In genomic region chr7:102478926-102479325, GRCm38 (mm10) we compare ENCODE assay signal across 21 mouse cellular contexts. TPM values are rescaled to one million over a fixed set of nuclear protein-coding genes. Genes with fewer than 3 reads are reported as not detected.
DNase-seq lines count a peak whose midpoint lies in the region; ATAC-seq lines count a peak whose summit lies in the region.
"Had no signal": no experiment of that assay in that cellular context is flagged by ENCODE, and none has a peak within 500 bp of the region (broad histone marks: within the 10 kb centered on the region; RNA-seq: fewer than 3 reads in every experiment).

No protein-coding gene starts in this region.

- H3K27me3 ChIP-seq in forebrain, embryonic 11.5 days (ENCODE audit: control insufficient read depth, insufficient read depth, low read length) = no peaks in the 10 kb centered on the region
- no peaks in the 10 kb centered on the region for H3K27me3 ChIP-seq in forebrain, embryonic 12.5 days
- H3K27me3 ChIP-seq in lung, embryonic 16.5 days (ENCODE audit: control insufficient read depth, insufficient read depth, low read depth, low read length) = no peaks in the 10 kb centered on the region
- H3K27me3 ChIP-seq in intestine, embryonic 15.5 days (replicated peaks) = no peaks in the 10 kb centered on the region
- H3K27me3 ChIP-seq: embryonic facial prominence, embryonic 15.5 days; forebrain, embryonic 13.5 days; heart, embryonic 12.5 days had no signal

- H3K27ac ChIP-seq in forebrain, embryonic 11.5 days (ENCODE audit: low read depth, low read length) = no peak overlapping the region
- H3K27ac ChIP-seq in forebrain, embryonic 12.5 days = no peak overlapping the region
- no peak overlapping the region for H3K27ac ChIP-seq in lung, embryonic 16.5 days (ENCODE audit: low read length)
- no peak overlapping the region for H3K27ac ChIP-seq in intestine, embryonic 15.5 days
- H3K27ac ChIP-seq: embryonic facial prominence, embryonic 15.5 days; forebrain, embryonic 13.5 days; gastrocnemius, adult 2 months; hindbrain, embryonic 10.5 days; hindbrain, embryonic 14.5 days had no signal

- no peaks in the 10 kb centered on the region for H3K4me1 ChIP-seq in forebrain, embryonic 11.5 days (replicated peaks; ENCODE audit: control insufficient read depth, insufficient read depth, low read length)
- H3K4me1 ChIP-seq in forebrain, embryonic 12.5 days = no peaks in the 10 kb centered on the region
- H3K4me1 ChIP-seq in lung, embryonic 16.5 days (replicated peaks; ENCODE audit: control insufficient read depth, insufficient read depth, low read length) = peaks cover 20% of the 10 kb centered on the region
- H3K4me1 ChIP-seq in intestine, embryonic 15.5 days (replicated peaks) = no peaks in the 10 kb centered on the region
- H3K4me1 ChIP-seq: forebrain, embryonic 13.5 days; hindbrain, embryonic 10.5 days had no signal

- H3K9me3 ChIP-seq in forebrain, embryonic 11.5 days (ENCODE audit: control insufficient read depth, low read length) = no peaks in the 10 kb centered on the region
- no peaks in the 10 kb centered on the region for H3K9me3 ChIP-seq in forebrain, embryonic 12.5 days
- H3K9me3 ChIP-seq in lung, embryonic 16.5 days (ENCODE audit: control insufficient read depth, low read length) = no peaks in the 10 kb centered on the region
- H3K9me3 ChIP-seq in intestine, embryonic 15.5 days = no peaks in the 10 kb centered on the region
- H3K9me3 ChIP-seq: embryonic facial prominence, embryonic 15.5 days; forebrain, embryonic 13.5 days; heart, embryonic 12.5 days; hindbrain, embryonic 10.5 days had no signal

- no peak overlapping the region for H3K4me2 ChIP-seq in forebrain, embryonic 11.5 days (ENCODE audit: low read depth, low read length, severe bottlenecking)
- no peak overlapping the region for H3K4me2 ChIP-seq in forebrain, embryonic 12.5 days
- H3K4me2 ChIP-seq in lung, embryonic 16.5 days (ENCODE audit: low read depth, low read length) = no peak overlapping the region
- no peak overlapping the region for H3K4me2 ChIP-seq in intestine, embryonic 15.5 days (replicated peaks)
- H3K4me2 ChIP-seq: embryonic facial prominence, embryonic 15.5 days; forebrain, embryonic 13.5 days; heart, embryonic 12.5 days; hindbrain, embryonic 14.5 days had no signal

- peak; percentile 7 for DNase-seq in forebrain, embryonic 11.5 days (ENCODE audit: low spot score)
- no peak for DNase-seq in lung, postnatal 14 days
- DNase-seq in spleen, adult 18-20 months = no peak
- no peak for DNase-seq in cerebellum, postnatal 14 days
- DNase-seq: cerebellum, adult 18-20 months; cerebellum, adult 9-11 months; forebrain, postnatal 0 days; gastrocnemius, adult 2 months; gastrocnemius, postnatal 25 days had no signal

- H3K9ac ChIP-seq in forebrain, embryonic 11.5 days (ENCODE audit: low read length) = no peak overlapping the region
- H3K9ac ChIP-seq in forebrain, embryonic 12.5 days = no peak overlapping the region
- no peak overlapping the region for H3K9ac ChIP-seq in lung, embryonic 16.5 days (ENCODE audit: low read length)
- H3K9ac ChIP-seq in intestine, embryonic 15.5 days = no peak overlapping the region
- H3K9ac ChIP-seq: embryonic facial prominence, embryonic 15.5 days; forebrain, embryonic 13.5 days; forebrain, postnatal 0 days; heart, embryonic 12.5 days; hindbrain, embryonic 14.5 days had no signal

- no peaks in the 10 kb centered on the region for H3K36me3 ChIP-seq in forebrain, embryonic 11.5 days (ENCODE audit: control insufficient read depth, insufficient read depth, low read length)
- peaks cover 6% of the 10 kb centered on the region; the same call in 1 of the 2 replicates for H3K36me3 ChIP-seq in forebrain, embryonic 12.5 days (replicated peaks)
- H3K36me3 ChIP-seq in lung, embryonic 16.5 days (ENCODE audit: control insufficient read depth, insufficient read depth, low read length) = no peaks in the 10 kb centered on the region
- no peaks in the 10 kb centered on the region for H3K36me3 ChIP-seq in intestine, embryonic 15.5 days
- H3K36me3 ChIP-seq: embryonic facial prominence, embryonic 15.5 days; heart, embryonic 12.5 days had no signal

- 92% methylated on average over 3 of the region's 3 CpGs for WGBS in forebrain, embryonic 11.5 days
- WGBS in forebrain, embryonic 12.5 days = 87% methylated on average over 3 of the region's 3 CpGs
- 46% methylated on average over 3 of the region's 3 CpGs for WGBS in lung, embryonic 16.5 days
- 71% methylated on average over 3 of the region's 3 CpGs for WGBS in intestine, embryonic 15.5 days

- no peak for ATAC-seq in forebrain, embryonic 11.5 days (replicated peaks; ENCODE audit: low FRiP score)
- no peak for ATAC-seq in forebrain, embryonic 12.5 days (ENCODE audit: low FRiP score)
- ATAC-seq in lung, embryonic 16.5 days (ENCODE audit: low read depth) = peak; percentile 68
- 0 out of 2 replicates have a peak, but pooled peaks have one; percentile 10 for ATAC-seq in intestine, embryonic 15.5 days
- ATAC-seq: forebrain, embryonic 13.5 days; forebrain, postnatal 0 days had no signal

- no peak overlapping the region for H3K4me3 ChIP-seq in forebrain, embryonic 11.5 days (ENCODE audit: low read depth, low read length)
- no peak overlapping the region for H3K4me3 ChIP-seq in forebrain, embryonic 12.5 days (replicated peaks)
- no peak overlapping the region for H3K4me3 ChIP-seq in lung, embryonic 16.5 days (ENCODE audit: low read length)
- no peak overlapping the region for H3K4me3 ChIP-seq in intestine, embryonic 15.5 days (replicated peaks)
- H3K4me3 ChIP-seq: embryonic facial prominence, embryonic 15.5 days; forebrain, embryonic 13.5 days; gastrocnemius, adult 2 months; heart, embryonic 12.5 days; hindbrain, embryonic 10.5 days had no signal

RNA-seq across cellular contexts. Expression of gene Olfr543, which starts 2.6 kb away (rescaled TPM):
- 1.0 and 1.5 TPM in 2 replicates for polyA plus RNA-seq in forebrain, embryonic 11.5 days (2014; fragmentation: Nextera tagmentation; extraction: Ambion mirVana)
- polyA plus RNA-seq in forebrain, embryonic 12.5 days (2016; fragmentation: Nextera tagmentation; extraction: Ambion mirVana) = 0.45 and 0.89 TPM in 2 replicates
- 0.18 TPM in 1 of 2 replicates, not detected in the other for polyA plus RNA-seq in lung, embryonic 16.5 days (2015; fragmentation: Nextera tagmentation; extraction: Ambion mirVana)
- 0.13 and 0.19 TPM in 2 replicates for polyA plus RNA-seq in intestine, embryonic 15.5 days (2015; fragmentation: Nextera tagmentation; extraction: Ambion mirVana)
- polyA plus RNA-seq: adrenal gland, adult 2 months had no signal

RNA-seq across cellular contexts. Expression of gene Olfr544, which starts 9.2 kb away (rescaled TPM):
- 0.11 and 0.40 TPM in 2 replicates for polyA plus RNA-seq in forebrain, embryonic 11.5 days (2014; fragmentation: Nextera tagmentation; extraction: Ambion mirVana)
- polyA plus RNA-seq in forebrain, embryonic 12.5 days (2016; fragmentation: Nextera tagmentation; extraction: Ambion mirVana) = 0.10 and 0.14 TPM in 2 replicates
- polyA plus RNA-seq in lung, embryonic 16.5 days (2015; fragmentation: Nextera tagmentation; extraction: Ambion mirVana) = 0.06 and 0.08 TPM in 2 replicates
- polyA plus RNA-seq in intestine, embryonic 15.5 days (2015; fragmentation: Nextera tagmentation; extraction: Ambion mirVana) = 0.06 TPM in 1 of 2 replicates, not detected in the other
- polyA plus RNA-seq: adrenal gland, adult 2 months; embryonic facial prominence, embryonic 11.5 days had no signal

RNA-seq across cellular contexts. Expression of gene Olfr545, which starts 20.4 kb away (rescaled TPM):
- polyA plus RNA-seq in forebrain, embryonic 11.5 days (2014; fragmentation: Nextera tagmentation; extraction: Ambion mirVana) = 0.09 and 0.12 TPM in 2 replicates
- 0.32 TPM in 1 of 2 replicates, not detected in the other for polyA plus RNA-seq in forebrain, embryonic 12.5 days (2016; fragmentation: Nextera tagmentation; extraction: Ambion mirVana)
- not detected in 2 replicates for polyA plus RNA-seq in lung, embryonic 16.5 days (2015; fragmentation: Nextera tagmentation; extraction: Ambion mirVana)
- 0.05 TPM in 1 of 2 replicates, not detected in the other for polyA plus RNA-seq in intestine, embryonic 15.5 days (2015; fragmentation: Nextera tagmentation; extraction: Ambion mirVana)
- polyA plus RNA-seq: adrenal gland, adult 2 months; C2C12; embryonic facial prominence, embryonic 11.5 days; embryonic facial prominence, embryonic 15.5 days; heart, embryonic 12.5 days; heart, embryonic 16.5 days had no signal

RNA-seq across cellular contexts. Expression of gene Rrm1, which starts 37.4 kb away (rescaled TPM):
- polyA plus RNA-seq in forebrain, embryonic 11.5 days (2014; fragmentation: Nextera tagmentation; extraction: Ambion mirVana) = 274 and 290 TPM in 2 replicates
- polyA plus RNA-seq in forebrain, embryonic 12.5 days (2016; fragmentation: Nextera tagmentation; extraction: Ambion mirVana) = 203 and 216 TPM in 2 replicates
- 160 and 162 TPM in 2 replicates for polyA plus RNA-seq in lung, embryonic 16.5 days (2015; fragmentation: Nextera tagmentation; extraction: Ambion mirVana)
- polyA plus RNA-seq in intestine, embryonic 15.5 days (2015; fragmentation: Nextera tagmentation; extraction: Ambion mirVana) = 127 and 138 TPM in 2 replicates

RNA-seq across cellular contexts. Expression of gene Olfr547, which starts 55.6 kb away (rescaled TPM):
- not detected in 2 replicates for polyA plus RNA-seq in forebrain, embryonic 11.5 days (2014; fragmentation: Nextera tagmentation; extraction: Ambion mirVana)
- polyA plus RNA-seq in forebrain, embryonic 12.5 days (2016; fragmentation: Nextera tagmentation; extraction: Ambion mirVana) = not detected in 2 replicates
- polyA plus RNA-seq in lung, embryonic 16.5 days (2015; fragmentation: Nextera tagmentation; extraction: Ambion mirVana) = not detected in 2 replicates
- polyA plus RNA-seq in intestine, embryonic 15.5 days (2015; fragmentation: Nextera tagmentation; extraction: Ambion mirVana) = not detected in 2 replicates
- polyA plus RNA-seq: adrenal gland, adult 2 months; C2C12; embryonic facial prominence, embryonic 11.5 days; embryonic facial prominence, embryonic 15.5 days; forebrain, embryonic 13.5 days; forebrain, postnatal 0 days; heart, embryonic 12.5 days; heart, embryonic 16.5 days; hindbrain, embryonic 10.5 days; hindbrain, embryonic 14.5 days had no signal

Comparison
In these comparisons a context has a peak if more than half of its experiments do, and no peak if none do; other contexts are left out.
1. ATAC-seq: peak in lung, embryonic 16.5 days (single experiment) and intestine, embryonic 15.5 days (single experiment); none in forebrain, embryonic 11.5 days (single experiment) and forebrain, embryonic 12.5 days (single experiment).